Mouse (Mus musculus): ENCODE measurements around the gene Scg3.

GRCm38 (mm10) chr9:75683426-75684191 is at the start of gene Scg3:
- no peak for TF ChIP-seq POLR2A (IDR thresholded peaks at IDR 0.05; ENCODE audit: insufficient read depth, low read length)
- TF ChIP-seq CTCF (IDR thresholded peaks at IDR 0.05; ENCODE audit: low read depth, low read length) = no peak
